Mouse (Mus musculus) heart, postnatal 36 days (tissue): ENCODE results near the gene Trio. TPM values are rescaled to one million over a fixed set of nuclear protein-coding genes. Genes with fewer than 3 reads are reported as not detected.
A peak's percentile ranks its signal among the peaks of the same experiment; 100 is the strongest.

ENCODE experiments used
- DNase-seq, 2 experiments: peaks; one replicate each; pipeline ENCODE4 v3.0.0; 2021 to 2022
- intact Hi-C: fragments of 180-260 bp; cut with DNase I; formaldehyde crosslinking; loops from one replicate; pipeline ENCODE4 v1.15.1; 2025
- total RNA-seq, 2 experiments: library from RNA; stranded (reverse); gene quantifications; 2 replicates each; pipeline ENCODE4 v1.2.3; 2021

The Trio gene
- total RNA-seq, 2 experiments from 2014 or later: 34.6 to 39.9 TPM

GRCm38 (mm10) chr15:27821651-27822364, 203.8 kb downstream of the Trio start:
- intact Hi-C loops: loop anchor here (10.0 kb wide), 1 partner anchor 507 kb away; no protein-coding TSS in a partner anchor
- peak in 1 of 2 experiments; percentile 26 for DNase-seq

GRCm38 (mm10) chr15:27817096-27817495, 208.6 kb downstream of the Trio start:
- intact Hi-C loops: no loop called here

GRCm38 (mm10) chr15:27814677-27815391, 210.8 kb downstream of the Trio start:
- no peak for DNase-seq
- intact Hi-C loops: no loop called here

More at GRCm38 (mm10) chr15:27817096-27817495, 208.6 kb downstream of the Trio start:
- no peak for DNase-seq

GRCm38 (mm10) chr15:27810793-27811488, 214.7 kb downstream of the Trio start:
- intact Hi-C loops: no loop called here
- DNase-seq: no peak

GRCm38 (mm10) chr15:27810262-27810661, 215.4 kb downstream of the Trio start:
- intact Hi-C loops: no loop called here
- no peak for DNase-seq

GRCm38 (mm10) chr15:27808596-27809276, 216.9 kb downstream of the Trio start:
- intact Hi-C loops: loop anchor here (2.0 kb wide), 1 partner anchor 20 kb away; no protein-coding TSS in a partner anchor
- DNase-seq: peak; percentile 41 to 42

GRCm38 (mm10) chr15:27806219-27806618, 219.4 kb downstream of the Trio start:
- no peak for DNase-seq
- intact Hi-C loops: no loop called here

- DNase-seq: no peak
- intact Hi-C loops: no loop called here
Observed at GRCm38 (mm10) chr15:27805654-27806053, 220.0 kb downstream of the Trio start.

GRCm38 (mm10) chr15:27804447-27804846, 221.2 kb downstream of the Trio start:
- intact Hi-C loops: no loop called here
- no peak for DNase-seq

- intact Hi-C loops: no loop called here
- no peak for DNase-seq
Observed at GRCm38 (mm10) chr15:27803568-27804345, 221.9 kb downstream of the Trio start.

GRCm38 (mm10) chr15:27802243-27802642, 223.4 kb downstream of the Trio start:
- DNase-seq: peak in 1 of 2 experiments; percentile 32
- intact Hi-C loops: no loop called here

GRCm38 (mm10) chr15:27801177-27801576, 224.5 kb downstream of the Trio start:
- intact Hi-C loops: no loop called here
- DNase-seq: peak in 1 of 2 experiments; percentile 37

GRCm38 (mm10) chr15:27797480-27798155, 228.0 kb downstream of the Trio start:
- no peak for DNase-seq
- intact Hi-C loops: no loop called here

- DNase-seq: no peak
- intact Hi-C loops: no loop called here
Observed at GRCm38 (mm10) chr15:27796868-27797222, 228.8 kb downstream of the Trio start.

- DNase-seq: no peak
- intact Hi-C loops: no loop called here
Observed at GRCm38 (mm10) chr15:27795942-27796867, 229.4 kb downstream of the Trio start.

GRCm38 (mm10) chr15:27793284-27793683, 232.4 kb downstream of the Trio start:
- intact Hi-C loops: no loop called here
- DNase-seq: no peak

GRCm38 (mm10) chr15:27792473-27792872, 233.2 kb downstream of the Trio start:
- no peak for DNase-seq
- intact Hi-C loops: no loop called here

GRCm38 (mm10) chr15:27791141-27791540, 234.5 kb downstream of the Trio start:
- no peak for DNase-seq
- intact Hi-C loops: no loop called here
